Mouse (Mus musculus) embryonic facial prominence, embryonic 14.5 days (tissue): Measurements from ENCODE around the gene Slc25a20. TPM values are rescaled to one million over a fixed set of nuclear protein-coding genes. Genes with fewer than 3 reads are reported as not detected.

ENCODE experiments used
- ATAC-seq: fragments of 200-750 bp; cut with Nextera tagmentation; 2 replicates; pipeline ENCODE4 v1.8.0; 2017; ENCODE audit warnings: low read depth, moderate number of reproducible peaks, moderate TSS enrichment
- DNase-seq: peaks from one replicate; pipeline ENCODE4 v3.0.0-alpha.2; 2015; ENCODE audit warnings: low spot score
- H3K27ac ChIP-seq: fragments of 300-500 bp; sonication (generic); replicated peaks from 2 replicates; pipeline ENCODE4 v1.5.1; 2014; ENCODE audit warnings: low read depth, mild to moderate bottlenecking, low read length, moderate library complexity
- H3K27me3 ChIP-seq: fragments of 300-500 bp; sonication (generic); replicated peaks from 2 replicates; pipeline ENCODE4 v1.6.1; 2014; ENCODE audit warnings: low read length; ENCODE audit not compliant: control insufficient read depth, insufficient read depth
- H3K36me3 ChIP-seq: fragments of 300-500 bp; sonication (generic); 2 replicates; pipeline ENCODE4 v1.6.1; 2014; ENCODE audit warnings: low read length, mixed read lengths; ENCODE audit not compliant: control insufficient read depth, insufficient read depth
- H3K4me1 ChIP-seq: fragments of 300-500 bp; sonication (generic); 2 replicates; pipeline ENCODE4 v1.6.1; 2014; ENCODE audit warnings: antibody characterized with exemption, low read length; ENCODE audit not compliant: control insufficient read depth, insufficient read depth
- H3K4me2 ChIP-seq: fragments of 300-500 bp; sonication (generic); 2 replicates; pipeline ENCODE4 v1.6.1; 2014; ENCODE audit warnings: low read depth, mild to moderate bottlenecking, low read length, moderate library complexity, mixed read lengths
- H3K4me3 ChIP-seq: fragments of 300-500 bp; sonication (generic); 2 replicates; pipeline ENCODE4 v1.5.1; 2014; ENCODE audit warnings: low read depth, mild to moderate bottlenecking, low read length
- H3K9ac ChIP-seq: fragments of 300-500 bp; sonication (generic); 2 replicates; pipeline ENCODE4 v1.6.1; 2014; ENCODE audit warnings: low read depth, mild to moderate bottlenecking, low read length, moderate library complexity, mixed read lengths
- H3K9me3 ChIP-seq: fragments of 300-500 bp; sonication (generic); 2 replicates; pipeline ENCODE4 v1.6.1; 2016; ENCODE audit warnings: low read length; ENCODE audit not compliant: control insufficient read depth
- WGBS: fragments of 180-500 bp; shearing (Covaris S2); extraction: QIAGEN DNeasy Blood & Tissue Kit; methylation state at CpG from one replicate; pipeline ENCODE4 v1.1.7; 2014; 5-methylcytosine and 5-hydroxymethylcytosine counted together
- polyA plus RNA-seq: library from polyadenylated mRNA; unstranded; fragments of >200 nt; fragmentation: Nextera tagmentation; extraction: Ambion mirVana; gene quantifications from 2 replicates; pipeline ENCODE4 v1.2.1, GENCODE M21; 2014

The Slc25a20 gene
- polyA plus RNA-seq: 24.0 and 27.1 TPM in 2 replicates

- 4% methylated on average over 21 of the region's 37 CpGs for WGBS
- ATAC-seq: peak; percentile 94
- peaks cover 4% of the 10 kb centered on the region; the same call in 1 of the 2 replicates for H3K4me1 ChIP-seq
Observed at GRCm38 (mm10) chr9:108661677-108662612, at the start of gene Slc25a20. Slc25a20 (plus strand) TSS chr9:108662088.

GRCm38 (mm10) chr9:108617301-108617700, 44.6 kb upstream of the Slc25a20 start:
- Histone ChIP-seq H3K9me3 (no peaks in the 10 kb centered on the region), H3K9ac (no peak overlapping the region), H3K4me2 (no peak overlapping the region), H3K4me3 (no peak overlapping the region), H3K27me3 (no peaks in the 10 kb centered on the region), H3K27ac (no peak overlapping the region), H3K36me3 (peaks cover 74% of the 10 kb centered on the region), H3K4me1 (no peaks in the 10 kb centered on the region)
- DNase-seq (no peak), ATAC-seq (no peak)
- WGBS: 95% methylated on average over 1 of the region's 1 CpGs

More at GRCm38 (mm10) chr9:108661677-108662612, at the start of gene Slc25a20:
- Histone ChIP-seq H3K4me2 (peak within 1 kb of the TSS; percentile 61), H3K27ac (no peak within 1 kb of the TSS), H3K27me3 (no peaks in the 10 kb centered on the region), H3K9me3 (no peaks in the 10 kb centered on the region), H3K4me3 (peak within 1 kb of the TSS; percentile 72), H3K36me3 (no peaks in the 10 kb centered on the region), H3K9ac (peak within 1 kb of the TSS; percentile 65)
- peak; percentile 92 for DNase-seq

- Histone ChIP-seq H3K9me3 (no peaks in the 10 kb centered on the region), H3K27ac (no peak overlapping the region), H3K27me3 (no peaks in the 10 kb centered on the region), H3K4me3 (no peak overlapping the region), H3K4me1 (no peaks in the 10 kb centered on the region), H3K9ac (no peak overlapping the region), H3K4me2 (no peak overlapping the region), H3K36me3 (peaks cover 47% of the 10 kb centered on the region)
- DNase-seq: peak; percentile 4
- no peak for ATAC-seq
- WGBS: 69% methylated on average over 2 of the region's 2 CpGs
Observed at GRCm38 (mm10) chr9:108626498-108626897, 35.4 kb upstream of the Slc25a20 start.

- 89% methylated on average over 4 of the region's 4 CpGs for WGBS
- ATAC-seq: no peak
- DNase-seq: no peak
- H3K4me1 ChIP-seq: no peaks in the 10 kb centered on the region
- peaks cover 56% of the 10 kb centered on the region for H3K36me3 ChIP-seq
- no peak overlapping the region for H3K27ac ChIP-seq
- H3K4me2 ChIP-seq: no peak overlapping the region
- H3K9me3 ChIP-seq: no peaks in the 10 kb centered on the region
- no peak overlapping the region for H3K9ac ChIP-seq
- no peaks in the 10 kb centered on the region for H3K27me3 ChIP-seq
- H3K4me3 ChIP-seq: no peak overlapping the region
Observed at GRCm38 (mm10) chr9:108628141-108628540, 33.7 kb upstream of the Slc25a20 start.

- H3K27ac ChIP-seq: no peak overlapping the region
- ATAC-seq (no peak), DNase-seq (no peak)
- 71% methylated on average over 1 of the region's 1 CpGs for WGBS
- H3K9ac ChIP-seq: no peak overlapping the region
- H3K36me3 ChIP-seq: peaks cover 51% of the 10 kb centered on the region
- no peaks in the 10 kb centered on the region for H3K27me3 ChIP-seq
- no peaks in the 10 kb centered on the region for H3K4me1 ChIP-seq
- H3K4me2 ChIP-seq: no peak overlapping the region
- no peak overlapping the region for H3K4me3 ChIP-seq
- no peaks in the 10 kb centered on the region for H3K9me3 ChIP-seq
Observed at GRCm38 (mm10) chr9:108630683-108631082, 31.2 kb upstream of the Slc25a20 start.

- no peak overlapping the region for H3K4me2 ChIP-seq
- no peak overlapping the region for H3K9ac ChIP-seq
- peaks cover 54% of the 10 kb centered on the region; the same call in 1 of the 2 replicates for H3K36me3 ChIP-seq
- WGBS: 89% methylated on average over 5 of the region's 5 CpGs
- H3K27me3 ChIP-seq: no peaks in the 10 kb centered on the region
- no peak for DNase-seq
- no peaks in the 10 kb centered on the region for H3K9me3 ChIP-seq
- H3K27ac ChIP-seq: no peak overlapping the region
- no peak overlapping the region for H3K4me3 ChIP-seq
- no peaks in the 10 kb centered on the region for H3K4me1 ChIP-seq
- ATAC-seq: no peak
Observed at GRCm38 (mm10) chr9:108631631-108632256, 30.1 kb upstream of the Slc25a20 start.

- ATAC-seq: no peak
- Histone ChIP-seq H3K36me3 (peaks cover 56% of the 10 kb centered on the region; the same call in 1 of the 2 replicates), H3K4me1 (no peaks in the 10 kb centered on the region), H3K4me2 (no peak overlapping the region), H3K27me3 (no peaks in the 10 kb centered on the region), H3K9ac (no peak overlapping the region), H3K4me3 (no peak overlapping the region), H3K27ac (no peak overlapping the region), H3K9me3 (no peaks in the 10 kb centered on the region)
- WGBS: 79% methylated on average over 5 of the region's 5 CpGs
- no peak for DNase-seq
Observed at GRCm38 (mm10) chr9:108632375-108632774, 29.5 kb upstream of the Slc25a20 start.

GRCm38 (mm10) chr9:108633846-108634245, 28.0 kb upstream of the Slc25a20 start:
- H3K27ac ChIP-seq: no peak overlapping the region
- H3K36me3 ChIP-seq: peaks cover 46% of the 10 kb centered on the region; the same call in 1 of the 2 replicates
- no peak overlapping the region for H3K4me2 ChIP-seq
- DNase-seq (no peak), ATAC-seq (no peak)
- H3K4me1 ChIP-seq: no peaks in the 10 kb centered on the region
- H3K9ac ChIP-seq: no peak overlapping the region
- H3K4me3 ChIP-seq: no peak overlapping the region
- H3K9me3 ChIP-seq: no peaks in the 10 kb centered on the region
- 80% methylated on average over 2 of the region's 2 CpGs for WGBS
- H3K27me3 ChIP-seq: no peaks in the 10 kb centered on the region
